In genomic region chr1:86376354-86376753, GRCm38 (mm10) we compare ENCODE assay signal across 39 mouse cellular contexts. TPM values are rescaled to one million over a fixed set of nuclear protein-coding genes. Genes with fewer than 3 reads are reported as not detected.
DNase-seq lines count a peak whose midpoint lies in the region; ATAC-seq lines count a peak whose summit lies in the region.
"Had no signal": no experiment of that assay in that cellular context is flagged by ENCODE, and none has a peak within 500 bp of the region (broad histone marks: within the 10 kb centered on the region; RNA-seq: fewer than 3 reads in every experiment).

No protein-coding gene starts in this region.

- no peaks in the 10 kb centered on the region for H3K36me3 ChIP-seq in heart, embryonic 14.5 days (ENCODE audit: control insufficient read depth, insufficient read depth, low read length)
- H3K36me3 ChIP-seq: heart, embryonic 13.5 days; hindbrain, embryonic 10.5 days; intestine, embryonic 15.5 days; limb, embryonic 10.5 days; limb, embryonic 15.5 days; liver, embryonic 13.5 days; neural tube, embryonic 15.5 days had no signal

- DNase-seq in adrenal gland, postnatal 14 days: peak; percentile 72
- no peak for DNase-seq in adrenal gland, adult 18-20 months (ENCODE audit: low spot score in 2 of 2)
- no peak for DNase-seq in heart, adult 8-10 months (ENCODE audit: low spot score)
- DNase-seq in Muller cell, postnatal 12 days (ENCODE audit: inconsistent ontology term): peak; percentile 16
- DNase-seq in fat pad, adult 2 months (ENCODE audit: extremely low read depth, low read depth, low spot score): peak; percentile 62
- DNase-seq in layer of hippocampus, adult 8-10 months (ENCODE audit: low spot score in 2 of 2): no peak
- DNase-seq in layer of hippocampus, postnatal 25 days (ENCODE audit: extremely low spot score in 1 of 2, low spot score in 1 of 2): no peak
- DNase-seq: B cell, adult 2 months; cerebellum, adult 18-20 months; heart, adult 18-20 months; heart, postnatal 14 days; kidney, adult 2 months; kidney, postnatal 36 days; layer of hippocampus, postnatal 36 days; liver, embryonic 13.5 days; lung, adult 18-20 months; lung, postnatal 10 days; midbrain, embryonic 14.5 days; right cerebral cortex, postnatal 25 days; spleen, adult 18-20 months; thymus, postnatal 4 days had no signal

- no peak overlapping the region for H3K4me2 ChIP-seq in heart, embryonic 14.5 days (ENCODE audit: low read length)
- H3K4me2 ChIP-seq: forebrain, embryonic 13.5 days; heart, embryonic 13.5 days; intestine, embryonic 15.5 days; limb, embryonic 15.5 days; liver, embryonic 13.5 days; neural tube, embryonic 15.5 days had no signal

- 79% methylated on average over 5 of the region's 5 CpGs for WGBS in heart, embryonic 14.5 days

- no peak overlapping the region for H3K4me3 ChIP-seq in heart, embryonic 14.5 days (ENCODE audit: control insufficient read depth in 1 of 2, insufficient read depth in 1 of 2, low read depth in 1 of 2, low read length in 2 of 2)
- H3K4me3 ChIP-seq: erythroblast, embryonic 14.5 days; forebrain, embryonic 13.5 days; heart, embryonic 13.5 days; hindbrain, embryonic 10.5 days; intestine, embryonic 15.5 days; layer of hippocampus, adult 2 months; limb, embryonic 10.5 days; limb, embryonic 15.5 days; liver, embryonic 13.5 days; neural tube, embryonic 15.5 days had no signal

- H3K9me3 ChIP-seq in heart, embryonic 14.5 days (ENCODE audit: control insufficient read depth, low read length): no peaks in the 10 kb centered on the region
- H3K9me3 ChIP-seq: forebrain, embryonic 13.5 days; heart, embryonic 13.5 days; hindbrain, embryonic 10.5 days; intestine, embryonic 15.5 days; limb, embryonic 10.5 days; limb, embryonic 15.5 days; liver, embryonic 13.5 days; neural tube, embryonic 15.5 days had no signal

- peaks cover 25 to 32% of the 10 kb centered on the region in 2 experiments for H3K4me1 ChIP-seq in heart, embryonic 14.5 days (ENCODE audit: control insufficient read depth in 2 of 2, insufficient read depth in 2 of 2, low read length in 2 of 2)
- H3K4me1 ChIP-seq: intestine, embryonic 15.5 days had no signal

- no peaks in the 10 kb centered on the region for H3K27me3 ChIP-seq in heart, embryonic 14.5 days (ENCODE audit: control insufficient read depth, insufficient read depth, low read length)
- H3K27me3 ChIP-seq: forebrain, embryonic 13.5 days; heart, embryonic 13.5 days; intestine, embryonic 15.5 days; limb, embryonic 15.5 days; liver, embryonic 13.5 days; neural tube, embryonic 15.5 days had no signal

- H3K27ac ChIP-seq in heart, embryonic 14.5 days (replicated peaks in 1 of 2; ENCODE audit: control insufficient read depth in 1 of 2, insufficient read depth in 1 of 2, low read depth in 2 of 2, low read length in 2 of 2): no peak overlapping the region
- H3K27ac ChIP-seq: forebrain, embryonic 13.5 days; heart, embryonic 13.5 days; hindbrain, embryonic 10.5 days; hindbrain, postnatal 0 days; intestine, embryonic 15.5 days; limb, embryonic 10.5 days; limb, embryonic 15.5 days; liver, embryonic 13.5 days; neural tube, embryonic 15.5 days had no signal

- H3K9ac ChIP-seq in heart, embryonic 14.5 days (ENCODE audit: low read length): peak overlapping the region; percentile 8; the same call in 1 of the 2 replicates
- H3K9ac ChIP-seq: forebrain, embryonic 13.5 days; intestine, embryonic 15.5 days; limb, embryonic 15.5 days; liver, embryonic 13.5 days; neural tube, embryonic 15.5 days had no signal

- no peak for ATAC-seq in heart, embryonic 14.5 days (ENCODE audit: insufficient number of reproducible peaks, insufficient read depth, low FRiP score, low read depth)
- ATAC-seq: forebrain, embryonic 13.5 days; hindbrain, postnatal 0 days; intestine, embryonic 15.5 days had no signal

RNA-seq across cellular contexts. Expression of gene Ncl, which starts 17.2 kb away (rescaled TPM):
- total RNA-seq in adrenal gland, postnatal 14 days (2021): 330 and 396 TPM in 2 replicates
- 100 to 1,000 TPM; 158 to 212 TPM for total RNA-seq in adrenal gland, adult 18-20 months (2021)
- 177 and 193 TPM in 2 replicates for polyA plus RNA-seq in heart, embryonic 14.5 days (2014; fragmentation: Nextera tagmentation; extraction: Ambion mirVana)
- total RNA-seq in heart, adult 8-10 months (2022): 100 to 1,000 TPM; 111 to 154 (median 130) TPM
- 100 to 1,000 TPM; 138 to 171 (median 146) TPM for total RNA-seq in layer of hippocampus, adult 8-10 months (2022)
- 100 to 1,000 TPM; 126 to 148 TPM for total RNA-seq in layer of hippocampus, postnatal 25 days (2021)

RNA-seq across cellular contexts. Expression of gene Nmur1, which starts 49.7 kb away (rescaled TPM):
- not detected in 2 replicates for total RNA-seq in adrenal gland, postnatal 14 days (2021)
- not detected for total RNA-seq in adrenal gland, adult 18-20 months (2021)
- not detected in 2 replicates for polyA plus RNA-seq in heart, embryonic 14.5 days (2014; fragmentation: Nextera tagmentation; extraction: Ambion mirVana)
- total RNA-seq in heart, adult 8-10 months (2022): not detected
- not detected for total RNA-seq in layer of hippocampus, adult 8-10 months (2022)
- not detected for total RNA-seq in layer of hippocampus, postnatal 25 days (2021)
- total RNA-seq: common myeloid progenitor, adult 5-6 weeks; heart, adult 18-20 months; heart, postnatal 14 days; layer of hippocampus, adult 2 months; layer of hippocampus, postnatal 36 days; monocyte, adult 5-6 weeks had no signal
- polyA plus RNA-seq: embryonic facial prominence, embryonic 14.5 days; erythroblast, embryonic 14.5 days; forebrain, embryonic 13.5 days; heart, embryonic 13.5 days; limb, embryonic 15.5 days; liver, embryonic 13.5 days; midbrain, embryonic 14.5 days; thymus, postnatal 0 days had no signal

RNA-seq across cellular contexts. Expression of gene Tex44, which starts 49.8 kb away (rescaled TPM):
- not detected in 2 replicates for total RNA-seq in adrenal gland, postnatal 14 days (2021)
- total RNA-seq in adrenal gland, adult 18-20 months (2021): not detected
- not detected in 2 replicates for polyA plus RNA-seq in heart, embryonic 14.5 days (2014; fragmentation: Nextera tagmentation; extraction: Ambion mirVana)
- total RNA-seq in heart, adult 8-10 months (2022): not detected
- not detected for total RNA-seq in layer of hippocampus, adult 8-10 months (2022)
- total RNA-seq in layer of hippocampus, postnatal 25 days (2021): not detected
- total RNA-seq: common myeloid progenitor, adult 5-6 weeks; heart, adult 18-20 months; heart, postnatal 14 days; hindbrain, postnatal 0 days; layer of hippocampus, adult 2 months; layer of hippocampus, postnatal 36 days; left cerebral cortex, postnatal 10 days; monocyte, adult 5-6 weeks had no signal
- polyA plus RNA-seq: brain, embryonic 14.5 days; embryonic facial prominence, embryonic 14.5 days; erythroblast, embryonic 14.5 days; forebrain, embryonic 13.5 days; heart, embryonic 13.5 days; hindbrain, embryonic 10.5 days; hindbrain, postnatal 0 days; intestine, embryonic 15.5 days; kidney, adult 2 months; kidney, embryonic 16.5 days; limb, embryonic 10.5 days; limb, embryonic 15.5 days; liver, embryonic 13.5 days; midbrain, embryonic 14.5 days; neural tube, embryonic 15.5 days had no signal

Comparison
In these comparisons a context has a peak if more than half of its experiments do, and no peak if none do; other contexts are left out.
1. DNase-seq: peak in adrenal gland, postnatal 14 days (single experiment), Muller cell, postnatal 12 days (single experiment) and fat pad, adult 2 months (single experiment); none in adrenal gland, adult 18-20 months (0 of 2), heart, adult 8-10 months (single experiment), layer of hippocampus, adult 8-10 months (0 of 2) and layer of hippocampus, postnatal 25 days (0 of 2).